10 mouse cellular contexts compared by ENCODE assay signal in the genomic region with DNA sequence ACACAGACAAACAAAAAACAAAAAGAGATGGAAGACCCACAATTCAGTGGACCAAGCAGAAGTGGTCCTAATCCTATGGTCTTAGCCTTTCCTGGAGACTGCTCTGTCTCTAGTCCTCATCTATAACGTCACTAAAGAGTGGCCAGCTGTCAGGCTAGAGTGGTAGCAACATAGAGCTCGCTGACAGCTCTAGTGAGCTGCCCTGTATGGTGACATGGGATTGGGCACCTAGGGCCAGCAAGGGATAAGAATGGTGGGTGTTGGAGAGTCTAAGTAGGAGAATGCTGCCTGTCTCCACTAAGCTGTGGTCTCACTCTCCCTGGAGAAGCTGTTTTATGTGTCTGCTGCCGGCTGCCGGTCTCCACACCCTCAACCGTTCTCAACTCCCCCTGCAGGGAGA. TPM values are rescaled to one million over a fixed set of nuclear protein-coding genes. Genes with fewer than 3 reads are reported as not detected.
DNase-seq lines count a peak whose midpoint lies in the region; ATAC-seq lines count a peak whose summit lies in the region.
"Had no signal": no experiment of that assay in that cellular context is flagged by ENCODE, and none has a peak within 500 bp of the region (broad histone marks: within the 10 kb centered on the region; RNA-seq: fewer than 3 reads in every experiment).

No protein-coding gene starts in this region.

- H3K9me3 ChIP-seq in kidney, embryonic 14.5 days (ENCODE audit: control insufficient read depth, low read length) = no peaks in the 10 kb centered on the region
- H3K9me3 ChIP-seq in embryonic facial prominence, embryonic 15.5 days (replicated peaks) = no peaks in the 10 kb centered on the region
- no peaks in the 10 kb centered on the region for H3K9me3 ChIP-seq in hindbrain, embryonic 13.5 days
- no peaks in the 10 kb centered on the region for H3K9me3 ChIP-seq in midbrain, embryonic 14.5 days (ENCODE audit: control insufficient read depth, low read length)

- H3K27ac ChIP-seq in kidney, embryonic 14.5 days (ENCODE audit: low read depth, low read length) = no peak overlapping the region
- H3K27ac ChIP-seq in embryonic facial prominence, embryonic 15.5 days (replicated peaks) = no peak overlapping the region
- H3K27ac ChIP-seq in hindbrain, embryonic 13.5 days = peak overlapping the region; percentile 78
- peak overlapping the region; percentile 47 for H3K27ac ChIP-seq in midbrain, embryonic 14.5 days (replicated peaks; ENCODE audit: low read depth, low read length)
- H3K27ac ChIP-seq: liver, embryonic 14.5 days had no signal

- H3K27me3 ChIP-seq in kidney, embryonic 14.5 days (ENCODE audit: control insufficient read depth, insufficient read depth, low read length) = no peaks in the 10 kb centered on the region
- H3K27me3 ChIP-seq in embryonic facial prominence, embryonic 15.5 days = no peaks in the 10 kb centered on the region
- no peaks in the 10 kb centered on the region for H3K27me3 ChIP-seq in hindbrain, embryonic 13.5 days
- no peaks in the 10 kb centered on the region for H3K27me3 ChIP-seq in midbrain, embryonic 14.5 days (ENCODE audit: control insufficient read depth, insufficient read depth, low read length)

- 13% methylated on average over 5 of the region's 5 CpGs for WGBS in kidney, embryonic 14.5 days
- WGBS in embryonic facial prominence, embryonic 15.5 days = 22% methylated on average over 5 of the region's 5 CpGs
- WGBS in hindbrain, embryonic 13.5 days = 17% methylated on average over 5 of the region's 5 CpGs
- WGBS in midbrain, embryonic 14.5 days = 12% methylated on average over 5 of the region's 5 CpGs

- H3K4me2 ChIP-seq in kidney, embryonic 14.5 days (replicated peaks; ENCODE audit: low read depth, low read length) = peak overlapping the region; percentile 27; the same call in 1 of the 2 replicates
- peak overlapping the region; percentile 26; the same call in 1 of the 2 replicates for H3K4me2 ChIP-seq in embryonic facial prominence, embryonic 15.5 days (replicated peaks)
- peak overlapping the region; percentile 31 for H3K4me2 ChIP-seq in hindbrain, embryonic 13.5 days
- peak overlapping the region; percentile 18; the same call in 1 of the 2 replicates for H3K4me2 ChIP-seq in midbrain, embryonic 14.5 days (ENCODE audit: low read length)

- H3K4me3 ChIP-seq in kidney, embryonic 14.5 days (ENCODE audit: low read length) = no peak overlapping the region
- H3K4me3 ChIP-seq in embryonic facial prominence, embryonic 15.5 days (replicated peaks) = no peak overlapping the region
- no peak overlapping the region for H3K4me3 ChIP-seq in hindbrain, embryonic 13.5 days
- no peak overlapping the region for H3K4me3 ChIP-seq in midbrain, embryonic 14.5 days (replicated peaks; ENCODE audit: low read depth, low read length)

- peaks cover 4% of the 10 kb centered on the region; the same call in 1 of the 2 replicates for H3K36me3 ChIP-seq in kidney, embryonic 14.5 days (ENCODE audit: control insufficient read depth, insufficient read depth, low read length)
- H3K36me3 ChIP-seq in embryonic facial prominence, embryonic 15.5 days = peaks cover 4% of the 10 kb centered on the region; the same call in 1 of the 2 replicates
- peaks cover 50% of the 10 kb centered on the region for H3K36me3 ChIP-seq in hindbrain, embryonic 13.5 days
- H3K36me3 ChIP-seq in midbrain, embryonic 14.5 days (ENCODE audit: control insufficient read depth, insufficient read depth, low read length) = peaks cover 45% of the 10 kb centered on the region

- ATAC-seq in kidney, embryonic 14.5 days (ENCODE audit: low FRiP score, low TSS enrichment) = 0 out of 2 replicates have a peak, but pooled peaks have one; percentile 10
- peak; percentile 54; the same call in 1 of the 2 replicates for ATAC-seq in embryonic facial prominence, embryonic 15.5 days (ENCODE audit: insufficient number of reproducible peaks, low FRiP score, low TSS enrichment, low read depth)
- peak; percentile 44 for ATAC-seq in hindbrain, embryonic 13.5 days (ENCODE audit: low FRiP score)
- 0 out of 2 replicates have a peak, but pooled peaks have one; percentile 21 for ATAC-seq in midbrain, embryonic 14.5 days (ENCODE audit: low FRiP score, low TSS enrichment)

- H3K9ac ChIP-seq in kidney, embryonic 14.5 days (ENCODE audit: low read depth, low read length) = no peak overlapping the region
- H3K9ac ChIP-seq in embryonic facial prominence, embryonic 15.5 days = no peak overlapping the region
- 0 out of 2 replicates have a peak overlapping the region, but pooled peaks have one; percentile 24 for H3K9ac ChIP-seq in hindbrain, embryonic 13.5 days
- no peak overlapping the region for H3K9ac ChIP-seq in midbrain, embryonic 14.5 days (replicated peaks; ENCODE audit: low read length)
- H3K9ac ChIP-seq: liver, embryonic 14.5 days had no signal

- H3K4me1 ChIP-seq in kidney, embryonic 14.5 days (ENCODE audit: control insufficient read depth, insufficient read depth, low read length) = peaks cover 11% of the 10 kb centered on the region
- peaks cover 11% of the 10 kb centered on the region for H3K4me1 ChIP-seq in embryonic facial prominence, embryonic 15.5 days
- peaks cover 24% of the 10 kb centered on the region for H3K4me1 ChIP-seq in hindbrain, embryonic 13.5 days (replicated peaks)
- peaks cover 11% of the 10 kb centered on the region; the same call in 1 of the 2 replicates for H3K4me1 ChIP-seq in midbrain, embryonic 14.5 days (ENCODE audit: control insufficient read depth, insufficient read depth, low read length)

- DNase-seq in kidney, postnatal 36 days = no peak
- no peak for DNase-seq in midbrain, embryonic 14.5 days
- no peak for DNase-seq in spleen, postnatal 14 days (ENCODE audit: low spot score in 2 of 2)
- DNase-seq in layer of hippocampus, adult 9-11 months = no peak
- DNase-seq in thymus, postnatal 14 days = no peak
- DNase-seq: right cerebral cortex, postnatal 4 days had no signal

RNA-seq across cellular contexts. Expression of gene Wbp2nl, which starts 5.9 kb away (rescaled TPM):
- polyA plus RNA-seq in kidney, embryonic 14.5 days (2014; fragmentation: Nextera tagmentation; extraction: Ambion mirVana) = 0.23 and 0.65 TPM in 2 replicates
- polyA plus RNA-seq in embryonic facial prominence, embryonic 15.5 days (2015; fragmentation: Nextera tagmentation; extraction: Ambion mirVana) = 0.20 TPM in 1 of 2 replicates, not detected in the other
- polyA plus RNA-seq in hindbrain, embryonic 13.5 days (2015; fragmentation: Nextera tagmentation; extraction: Ambion mirVana) = 0.16 and 0.18 TPM in 2 replicates
- polyA plus RNA-seq in midbrain, embryonic 14.5 days (2014; fragmentation: Nextera tagmentation; extraction: Ambion mirVana) = not detected in 2 replicates

RNA-seq across cellular contexts. Expression of gene Sept3, which starts 18.2 kb away (rescaled TPM):
- 8.6 and 15.8 TPM in 2 replicates for polyA plus RNA-seq in kidney, embryonic 14.5 days (2014; fragmentation: Nextera tagmentation; extraction: Ambion mirVana)
- 17.1 and 18.7 TPM in 2 replicates for polyA plus RNA-seq in embryonic facial prominence, embryonic 15.5 days (2015; fragmentation: Nextera tagmentation; extraction: Ambion mirVana)
- polyA plus RNA-seq in hindbrain, embryonic 13.5 days (2015; fragmentation: Nextera tagmentation; extraction: Ambion mirVana) = 329 and 346 TPM in 2 replicates
- polyA plus RNA-seq in midbrain, embryonic 14.5 days (2014; fragmentation: Nextera tagmentation; extraction: Ambion mirVana) = 361 and 403 TPM in 2 replicates

RNA-seq across cellular contexts. Expression of gene 1500009C09Rik, which starts 40.7 kb away (rescaled TPM):
- polyA plus RNA-seq in kidney, embryonic 14.5 days (2014; fragmentation: Nextera tagmentation; extraction: Ambion mirVana) = not detected in 2 replicates
- polyA plus RNA-seq in embryonic facial prominence, embryonic 15.5 days (2015; fragmentation: Nextera tagmentation; extraction: Ambion mirVana) = not detected in 2 replicates
- polyA plus RNA-seq in hindbrain, embryonic 13.5 days (2015; fragmentation: Nextera tagmentation; extraction: Ambion mirVana) = 8.9 and 9.2 TPM in 2 replicates
- polyA plus RNA-seq in midbrain, embryonic 14.5 days (2014; fragmentation: Nextera tagmentation; extraction: Ambion mirVana) = 12.2 and 47.6 TPM in 2 replicates

RNA-seq across cellular contexts. Expression of gene Naga, which starts 45.9 kb away (rescaled TPM):
- polyA plus RNA-seq in kidney, embryonic 14.5 days (2014; fragmentation: Nextera tagmentation; extraction: Ambion mirVana) = 43.6 and 57.3 TPM in 2 replicates
- 64.8 and 65.9 TPM in 2 replicates for polyA plus RNA-seq in embryonic facial prominence, embryonic 15.5 days (2015; fragmentation: Nextera tagmentation; extraction: Ambion mirVana)
- 29.3 and 30.2 TPM in 2 replicates for polyA plus RNA-seq in hindbrain, embryonic 13.5 days (2015; fragmentation: Nextera tagmentation; extraction: Ambion mirVana)
- polyA plus RNA-seq in midbrain, embryonic 14.5 days (2014; fragmentation: Nextera tagmentation; extraction: Ambion mirVana) = 23.0 and 27.3 TPM in 2 replicates

RNA-seq across cellular contexts. Expression of gene Pheta2, which starts 45.9 kb away (rescaled TPM):
- 4.7 and 8.9 TPM in 2 replicates for polyA plus RNA-seq in kidney, embryonic 14.5 days (2014; fragmentation: Nextera tagmentation; extraction: Ambion mirVana)
- 23.8 and 24.9 TPM in 2 replicates for polyA plus RNA-seq in embryonic facial prominence, embryonic 15.5 days (2015; fragmentation: Nextera tagmentation; extraction: Ambion mirVana)
- polyA plus RNA-seq in hindbrain, embryonic 13.5 days (2015; fragmentation: Nextera tagmentation; extraction: Ambion mirVana) = 1.9 and 2.3 TPM in 2 replicates
- polyA plus RNA-seq in midbrain, embryonic 14.5 days (2014; fragmentation: Nextera tagmentation; extraction: Ambion mirVana) = 0.85 and 1.3 TPM in 2 replicates

Comparison
In these comparisons a context has a peak if more than half of its experiments do, and no peak if none do; other contexts are left out.
1. H3K27ac ChIP-seq: peak in hindbrain, embryonic 13.5 days (single experiment) and midbrain, embryonic 14.5 days (single experiment); none in kidney, embryonic 14.5 days (single experiment) and embryonic facial prominence, embryonic 15.5 days (single experiment).
2. RNA of gene Sept3, which starts 18.2 kb away (polyA plus RNA-seq): 361 to 403 TPM in midbrain, embryonic 14.5 days and 329 to 346 TPM in hindbrain, embryonic 13.5 days; 17.1 to 18.7 TPM in embryonic facial prominence, embryonic 15.5 days and 8.6 to 15.8 TPM in kidney, embryonic 14.5 days; every median in the first group is over 10 times any median in the second.
3. Peak in every context shown above with its lines, with median percentiles within 50 percentile points of each other: ATAC-seq and H3K4me2 ChIP-seq.